In the genomic region with DNA sequence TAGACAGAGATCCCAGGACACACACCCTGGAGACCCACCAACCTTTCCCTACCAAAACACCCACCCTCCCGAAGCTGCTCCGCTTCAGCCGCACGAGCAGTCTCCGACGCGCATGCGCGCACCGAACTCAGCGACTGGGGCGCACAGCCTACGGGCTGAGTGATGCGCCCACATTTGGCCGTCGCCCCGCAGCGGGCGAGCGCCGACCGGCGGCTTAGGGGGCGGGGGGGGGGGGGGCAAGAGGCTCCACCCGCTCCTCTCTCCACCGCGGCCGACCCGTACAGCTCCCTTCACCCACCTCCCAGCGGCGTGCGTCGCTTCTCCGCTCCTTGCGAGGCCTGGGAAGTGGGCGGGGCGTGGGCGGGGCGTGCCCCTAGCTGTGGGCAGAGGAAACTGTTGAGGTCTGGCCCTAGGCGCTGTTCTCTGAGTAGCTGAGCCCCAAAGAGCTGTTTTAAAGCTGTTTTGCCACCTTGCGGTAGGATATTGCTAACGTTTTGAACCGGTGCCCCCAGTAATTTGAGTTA, we compare ENCODE assay signal across 7 mouse cellular contexts. TPM values are rescaled to one million over a fixed set of nuclear protein-coding genes. Genes with fewer than 3 reads are reported as not detected.
A peak's percentile ranks its signal among the peaks of the same experiment; 100 is the strongest.
DNase-seq lines count a peak whose midpoint lies in the region; ATAC-seq lines count a peak whose summit lies in the region.

A gene (minus strand): TSS at position 356 of the 524 bp plus-strand sequence.

- H3K9ac ChIP-seq in intestine, embryonic 15.5 days, result peak within 1 kb of the TSS; percentile 53

- under 1% methylated on average over 34 of the region's 43 CpGs for WGBS in intestine, embryonic 15.5 days
- WGBS in midbrain, embryonic 10.5 days, result under 1% methylated on average over 43 of the region's 43 CpGs

- H3K27me3 ChIP-seq in intestine, embryonic 15.5 days (replicated peaks), result no peaks in the 10 kb centered on the region
- H3K27me3 ChIP-seq in midbrain, embryonic 10.5 days (ENCODE audit: low read depth, poor library complexity, severe bottlenecking), result no peaks in the 10 kb centered on the region

- peaks cover 8% of the 10 kb centered on the region for H3K36me3 ChIP-seq in intestine, embryonic 15.5 days
- peaks cover 41% of the 10 kb centered on the region for H3K36me3 ChIP-seq in midbrain, embryonic 10.5 days

- peak; percentile 98 for ATAC-seq in intestine, embryonic 15.5 days

- H3K27ac ChIP-seq in intestine, embryonic 15.5 days, result peak within 1 kb of the TSS; percentile 66; the same call in 1 of the 2 replicates
- H3K27ac ChIP-seq in midbrain, embryonic 10.5 days (replicated peaks), result peak within 1 kb of the TSS; percentile 89

- H3K4me1 ChIP-seq in intestine, embryonic 15.5 days (replicated peaks), result 0 out of 2 replicates have a peak, but pooled peaks cover 6% of the 10 kb centered on the region
- peaks cover 16% of the 10 kb centered on the region for H3K4me1 ChIP-seq in midbrain, embryonic 10.5 days

- intact Hi-C loops in left cerebral cortex, postnatal 25 days (cut with DNase I), result loop anchor here (1.0 to 5.0 kb wide), 3 partner anchors 19 to 174 kb away; a partner anchor contains a TSS

- peak within 1 kb of the TSS; percentile 61 for H3K4me3 ChIP-seq in intestine, embryonic 15.5 days (replicated peaks)
- peak within 1 kb of the TSS; percentile 68 for H3K4me3 ChIP-seq in midbrain, embryonic 10.5 days

- DNase-seq in adrenal gland, adult (ENCODE audit: inconsistent age in 2 of 2, low spot score in 1 of 2), result peak; percentile 86 to 94
- DNase-seq in embryo, embryonic 10.5 days (ENCODE audit: low spot score), result peak; percentile 93
- peak; percentile 92 for DNase-seq in gastrocnemius, postnatal 25 days
- peak; percentile 78 to 79 for DNase-seq in left cerebral cortex, postnatal 25 days (ENCODE audit: low spot score in 2 of 2)
- DNase-seq in midbrain, embryonic 10.5 days (ENCODE audit: low spot score), result peak; percentile 95
- peak; percentile 89 for DNase-seq in right cerebral cortex, postnatal 4 days

- peak within 1 kb of the TSS; percentile 57 for H3K4me2 ChIP-seq in intestine, embryonic 15.5 days (replicated peaks)

- no peaks in the 10 kb centered on the region for H3K9me3 ChIP-seq in intestine, embryonic 15.5 days
- no peaks in the 10 kb centered on the region for H3K9me3 ChIP-seq in midbrain, embryonic 10.5 days (replicated peaks)

RNA-seq across cellular contexts. Expression of the gene that starts here (rescaled TPM):
- 1 to 10 TPM; 2.4 to 2.8 TPM for total RNA-seq in gastrocnemius, postnatal 25 days (2021)
- 4.6 and 5.0 TPM in 2 replicates for polyA plus RNA-seq in intestine, embryonic 15.5 days (2015; fragmentation: Nextera tagmentation; extraction: Ambion mirVana)
- total RNA-seq in left cerebral cortex, postnatal 25 days (2021), result 1 to 10 TPM; 1.8 to 1.9 TPM
- 7.7 and 8.2 TPM in 2 replicates for polyA plus RNA-seq in midbrain, embryonic 10.5 days (2016; fragmentation: Nextera tagmentation; extraction: Ambion mirVana)

Comparison
In these comparisons a context has a peak if more than half of its experiments do, and no peak if none do; other contexts are left out.
1. Peak in every context shown above with its lines: DNase-seq, ATAC-seq, H3K4me3 ChIP-seq and H3K27ac ChIP-seq.